Mouse (Mus musculus): ENCODE data around the gene Slc41a3. TPM values are rescaled to one million over a fixed set of nuclear protein-coding genes. Genes with fewer than 3 reads are reported as not detected.
"Not testable (repeated sequence)": the region's sequence is repeated elsewhere in the genome, so short reads cannot be mapped to it uniquely, and the experiment has no call there.

The Slc41a3 gene
- polyA plus RNA-seq, 1 experiment from 2014 or later, result 5.1 TPM

GRCm38 (mm10) chr6:90632526-90632925 lies 28.0 kb downstream of the Slc41a3 start:
- H3K4me3 ChIP-seq (replicated peaks); H3K27me3 ChIP-seq (replicated peaks); ATAC-seq; H3K9me3 ChIP-seq; H3K36me3 ChIP-seq; H3K4me1 ChIP-seq (replicated peaks); H3K4me2 ChIP-seq (replicated peaks); H3K9ac ChIP-seq; H3K27ac ChIP-seq: not testable (repeated sequence)
- 81% methylated on average over 3 of the region's 3 CpGs for WGBS

DNA sequence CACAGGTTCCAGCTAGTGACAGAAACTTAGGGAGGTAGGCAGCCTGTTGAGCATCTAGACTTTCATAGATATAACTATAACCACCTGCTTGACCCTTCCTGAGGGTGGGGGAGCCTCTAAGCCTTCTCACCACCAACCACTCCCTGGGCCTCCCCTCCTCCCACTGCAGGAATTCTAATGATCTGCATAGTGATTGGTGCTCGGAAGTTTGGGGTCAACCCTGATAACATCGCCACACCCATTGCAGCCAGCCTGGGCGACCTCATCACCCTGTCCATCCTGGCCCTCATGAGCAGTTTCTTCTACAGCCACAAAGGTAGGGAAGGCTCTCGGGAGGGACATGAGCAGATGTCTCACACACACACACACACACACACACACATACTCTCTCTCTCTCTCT lies 30.6 kb downstream of the Slc41a3 start:
- Histone ChIP-seq H3K4me2 (replicated peaks) (no peak overlapping the region), H3K9me3 (no peaks in the 10 kb centered on the region), H3K36me3 (no peaks in the 10 kb centered on the region), H3K27ac (no peak overlapping the region), H3K9ac (no peak overlapping the region), H3K27me3 (replicated peaks) (no peaks in the 10 kb centered on the region), H3K4me3 (replicated peaks) (no peak overlapping the region), H3K4me1 (replicated peaks) (no peaks in the 10 kb centered on the region)
- ATAC-seq, result no peak
- WGBS, result 28% methylated on average over 4 of the region's 4 CpGs

GRCm38 (mm10) chr6:90635611-90636010 lies 31.1 kb downstream of the Slc41a3 start:
- 68% methylated on average over 3 of the region's 3 CpGs for WGBS
- ATAC-seq, result no peak
- no peaks in the 10 kb centered on the region for H3K27me3 ChIP-seq (replicated peaks)
- no peaks in the 10 kb centered on the region for H3K4me1 ChIP-seq (replicated peaks)
- no peaks in the 10 kb centered on the region for H3K9me3 ChIP-seq
- no peak overlapping the region for H3K9ac ChIP-seq
- no peaks in the 10 kb centered on the region for H3K36me3 ChIP-seq
- H3K4me3 ChIP-seq (replicated peaks), result no peak overlapping the region
- H3K4me2 ChIP-seq (replicated peaks), result no peak overlapping the region
- H3K27ac ChIP-seq, result no peak overlapping the region

GRCm38 (mm10) chr6:90643057-90643456 lies 38.5 kb downstream of the Slc41a3 start:
- 83% methylated on average over 3 of the region's 3 CpGs for WGBS

GRCm38 (mm10) chr6:90644965-90645364 lies 40.4 kb downstream of the Slc41a3 start:
- Histone ChIP-seq H3K4me1 (replicated peaks) (no peaks in the 10 kb centered on the region), H3K27ac (no peak overlapping the region), H3K36me3 (no peaks in the 10 kb centered on the region), H3K27me3 (replicated peaks) (no peaks in the 10 kb centered on the region), H3K9ac (no peak overlapping the region), H3K4me3 (replicated peaks) (no peak overlapping the region), H3K4me2 (replicated peaks) (no peak overlapping the region), H3K9me3 (no peaks in the 10 kb centered on the region)
- no peak for ATAC-seq
- WGBS, result 82% methylated on average over 4 of the region's 4 CpGs

More at GRCm38 (mm10) chr6:90643057-90643456, 38.5 kb downstream of the Slc41a3 start:
- Histone ChIP-seq H3K4me2 (replicated peaks) (no peak overlapping the region), H3K4me3 (replicated peaks) (no peak overlapping the region), H3K4me1 (replicated peaks) (no peaks in the 10 kb centered on the region), H3K36me3 (no peaks in the 10 kb centered on the region), H3K9ac (no peak overlapping the region), H3K9me3 (no peaks in the 10 kb centered on the region), H3K27me3 (replicated peaks) (no peaks in the 10 kb centered on the region), H3K27ac (no peak overlapping the region)
- no peak for ATAC-seq

DNA sequence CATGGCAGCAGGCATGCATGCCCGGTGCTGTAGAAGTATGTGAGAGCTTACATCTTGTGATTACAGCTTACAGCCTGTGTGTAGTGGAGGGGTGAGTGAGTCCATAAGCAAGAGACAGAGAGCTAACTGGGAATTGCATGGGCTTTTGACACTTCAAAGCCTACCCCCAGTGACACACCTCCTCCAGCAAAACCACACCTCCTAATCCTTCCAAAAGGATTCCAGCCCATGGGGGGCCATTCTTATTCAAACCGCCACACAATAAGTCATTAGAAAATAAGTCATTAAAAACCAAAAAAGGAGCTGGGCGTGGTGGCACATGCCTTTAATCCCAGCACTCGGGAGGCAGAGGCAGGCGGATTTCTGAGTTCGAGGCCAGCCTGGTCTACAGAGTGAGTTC lies 43.9 kb downstream of the Slc41a3 start:
- Histone ChIP-seq H3K36me3 (no peaks in the 10 kb centered on the region), H3K9ac (no peak overlapping the region), H3K27ac (no peak overlapping the region), H3K4me2 (replicated peaks) (no peak overlapping the region), H3K4me1 (replicated peaks) (no peaks in the 10 kb centered on the region; the same call in 1 of the 2 replicates), H3K27me3 (replicated peaks) (no peaks in the 10 kb centered on the region), H3K4me3 (replicated peaks) (no peak overlapping the region), H3K9me3 (no peaks in the 10 kb centered on the region)
- 95% methylated on average over 6 of the region's 6 CpGs for WGBS
- no peak for ATAC-seq

- H3K4me3 ChIP-seq (replicated peaks), result no peak overlapping the region
- no peak overlapping the region for H3K4me2 ChIP-seq (replicated peaks)
- H3K9me3 ChIP-seq, result no peaks in the 10 kb centered on the region
- H3K27ac ChIP-seq, result no peak overlapping the region
- H3K9ac ChIP-seq, result no peak overlapping the region
- ATAC-seq, result peak; percentile 59; the same call in 1 of the 2 replicates
- no peaks in the 10 kb centered on the region for H3K36me3 ChIP-seq
- no peaks in the 10 kb centered on the region; the same call in 1 of the 2 replicates for H3K4me1 ChIP-seq (replicated peaks)
- no peaks in the 10 kb centered on the region for H3K27me3 ChIP-seq (replicated peaks)
- WGBS, result 68% methylated on average over 4 of the region's 4 CpGs
These were observed 44.8 kb downstream of the Slc41a3 start for GRCm38 (mm10) chr6:90649279-90649678.

GRCm38 (mm10) chr6:90650634-90651033 lies 46.1 kb downstream of the Slc41a3 start:
- Histone ChIP-seq H3K4me1 (replicated peaks) (no peaks in the 10 kb centered on the region; the same call in 1 of the 2 replicates), H3K36me3 (no peaks in the 10 kb centered on the region), H3K9ac (no peak overlapping the region), H3K9me3 (no peaks in the 10 kb centered on the region), H3K27me3 (replicated peaks) (no peaks in the 10 kb centered on the region), H3K4me3 (replicated peaks) (no peak overlapping the region), H3K27ac (no peak overlapping the region), H3K4me2 (replicated peaks) (no peak overlapping the region)
- 31% methylated on average over 1 of the region's 1 CpGs for WGBS
- ATAC-seq, result no peak

DNA sequence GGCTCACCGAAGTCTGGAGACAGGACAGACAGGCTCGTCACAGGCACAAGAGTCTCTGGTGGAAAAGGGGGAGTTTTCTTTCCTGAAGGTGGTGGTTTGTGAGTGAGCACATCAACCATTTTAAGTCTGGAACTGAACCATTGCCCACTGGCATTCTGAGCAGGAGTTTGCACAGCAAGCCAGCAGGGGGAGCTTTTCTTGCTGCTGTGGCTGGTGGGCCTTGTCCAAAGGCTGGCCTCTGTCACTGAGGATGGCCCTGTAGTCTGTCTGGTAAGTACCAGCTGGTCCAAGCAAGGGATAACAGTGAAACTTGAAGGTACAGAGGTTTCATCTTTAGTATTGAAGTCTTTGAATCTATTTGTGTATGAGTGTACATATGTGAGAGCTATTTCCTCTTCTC lies 49.2 kb downstream of the Slc41a3 start:
- H3K36me3 ChIP-seq, result no peaks in the 10 kb centered on the region
- no peak overlapping the region for H3K27ac ChIP-seq
- H3K4me3 ChIP-seq (replicated peaks), result no peak overlapping the region
- H3K9me3 ChIP-seq, result no peaks in the 10 kb centered on the region
- H3K9ac ChIP-seq, result no peak overlapping the region
- 0 out of 2 replicates have a peak, but pooled peaks have one; percentile 39 for ATAC-seq
- no peaks in the 10 kb centered on the region; the same call in 1 of the 2 replicates for H3K4me1 ChIP-seq (replicated peaks)
- H3K27me3 ChIP-seq (replicated peaks), result no peaks in the 10 kb centered on the region
- 43% methylated on average over 2 of the region's 2 CpGs for WGBS
- H3K4me2 ChIP-seq (replicated peaks), result no peak overlapping the region

GRCm38 (mm10) chr6:90656344-90656850 lies 51.9 kb downstream of the Slc41a3 start:
- H3K9me3 ChIP-seq; H3K4me1 ChIP-seq (replicated peaks); H3K27me3 ChIP-seq (replicated peaks); H3K4me2 ChIP-seq (replicated peaks); H3K9ac ChIP-seq; H3K4me3 ChIP-seq (replicated peaks); ATAC-seq; H3K27ac ChIP-seq; H3K36me3 ChIP-seq: not testable (repeated sequence)
- WGBS, result 76% methylated on average over 2 of the region's 2 CpGs

DNA sequence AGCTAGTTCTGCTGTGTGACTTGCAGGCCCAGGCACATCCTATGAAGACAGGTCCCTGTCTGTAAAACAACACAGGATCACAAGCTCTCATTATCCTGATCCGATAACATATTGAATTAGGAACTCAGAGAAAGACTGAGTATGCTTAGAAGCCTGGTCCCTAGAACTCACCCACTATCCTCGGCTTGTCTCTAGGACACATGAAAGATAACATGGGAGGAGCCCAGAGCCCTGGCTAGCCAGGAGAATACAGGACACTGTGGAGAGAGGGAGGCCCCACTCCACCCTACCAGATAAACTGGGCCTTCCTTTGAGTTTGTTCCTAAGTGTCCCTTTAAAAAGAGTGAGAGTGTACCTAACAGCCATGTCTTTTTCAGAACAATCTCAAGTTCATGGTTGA lies 55.4 kb downstream of the Slc41a3 start:
- no peaks in the 10 kb centered on the region for H3K9me3 ChIP-seq
- no peaks in the 10 kb centered on the region for H3K4me1 ChIP-seq (replicated peaks)
- H3K4me2 ChIP-seq (replicated peaks), result no peak overlapping the region
- no peak overlapping the region for H3K9ac ChIP-seq
- H3K4me3 ChIP-seq (replicated peaks), result no peak overlapping the region
- no peaks in the 10 kb centered on the region for H3K27me3 ChIP-seq (replicated peaks)
- 53% methylated on average over 2 of the region's 2 CpGs for WGBS
- peaks cover 4% of the 10 kb centered on the region; the same call in 1 of the 2 replicates for H3K36me3 ChIP-seq
- ATAC-seq, result no peak
- H3K27ac ChIP-seq, result no peak overlapping the region

DNA sequence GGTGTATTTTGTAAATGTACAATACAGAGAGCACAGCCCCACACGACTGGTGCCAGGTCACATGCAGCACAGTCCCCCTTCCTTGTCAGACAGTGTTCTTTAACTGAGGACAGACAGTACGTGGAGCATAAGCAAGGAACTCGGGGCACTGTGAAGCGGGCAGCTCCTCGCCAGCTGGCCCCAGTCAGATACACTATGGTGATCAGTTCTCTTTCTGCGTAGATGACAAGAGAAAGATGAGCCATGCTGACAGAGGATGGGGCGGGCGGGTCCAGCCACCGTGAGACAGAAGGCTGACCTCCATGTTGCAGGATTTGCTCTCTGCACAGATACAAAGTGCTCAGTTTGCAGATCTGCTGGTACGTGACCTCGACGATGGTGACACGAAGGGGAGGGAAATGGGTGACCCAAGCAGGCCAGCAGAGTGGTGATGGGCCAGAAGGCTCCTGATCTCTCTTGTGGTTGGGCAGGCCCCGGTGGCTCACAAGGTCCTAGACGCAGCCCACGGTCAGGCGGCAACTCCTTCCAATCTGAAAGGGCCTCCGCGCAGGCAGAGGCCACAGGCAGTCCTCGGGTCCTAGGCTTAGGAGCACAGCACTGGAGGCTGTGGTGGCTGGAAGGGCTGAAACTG lies 56.0 kb downstream of the Slc41a3 start:
- Histone ChIP-seq H3K27me3 (replicated peaks) (no peaks in the 10 kb centered on the region), H3K4me3 (replicated peaks) (no peak overlapping the region), H3K4me1 (replicated peaks) (no peaks in the 10 kb centered on the region), H3K9ac (no peak overlapping the region), H3K36me3 (peaks cover 5% of the 10 kb centered on the region; the same call in 1 of the 2 replicates), H3K9me3 (no peaks in the 10 kb centered on the region), H3K27ac (no peak overlapping the region), H3K4me2 (replicated peaks) (no peak overlapping the region)
- 90% methylated on average over 20 of the region's 20 CpGs for WGBS
- ATAC-seq, result 0 out of 2 replicates have a peak, but pooled peaks have one; percentile 5

DNA sequence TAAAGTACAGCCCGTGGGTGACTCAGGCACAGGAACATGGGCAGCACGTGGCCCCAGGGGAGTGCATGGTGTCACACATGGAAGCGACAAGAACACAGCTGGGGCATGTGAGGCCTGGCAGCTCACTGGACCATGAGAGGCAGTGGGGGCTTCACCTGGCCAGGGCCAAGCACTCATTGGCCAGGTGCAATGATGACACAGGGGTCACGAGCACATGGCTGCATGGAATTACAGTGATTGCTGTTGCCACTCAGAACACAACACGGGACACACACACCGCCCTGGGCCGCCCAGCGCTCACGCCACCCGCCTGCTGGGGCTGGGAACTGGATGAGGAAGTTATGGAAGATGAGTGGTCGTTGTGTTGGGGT lies 56.5 kb downstream of the Slc41a3 start:
- 0 out of 2 replicates have a peak, but pooled peaks have one; percentile 20 for ATAC-seq
- no peak overlapping the region for H3K27ac ChIP-seq

More for the DNA sequence above, 56.5 kb downstream of the Slc41a3 start:
- Histone ChIP-seq H3K9me3 (no peaks in the 10 kb centered on the region), H3K4me2 (replicated peaks) (no peak overlapping the region), H3K27me3 (replicated peaks) (no peaks in the 10 kb centered on the region), H3K4me3 (replicated peaks) (no peak overlapping the region), H3K9ac (no peak overlapping the region), H3K4me1 (replicated peaks) (no peaks in the 10 kb centered on the region), H3K36me3 (peaks cover 8% of the 10 kb centered on the region; the same call in 1 of the 2 replicates)
- WGBS, result 85% methylated on average over 11 of the region's 11 CpGs

All from intestine, embryonic 15.5 days (tissue).